Mouse (Mus musculus): ENCODE measurements around the gene Skint10. TPM values are rescaled to one million over a fixed set of nuclear protein-coding genes. Genes with fewer than 3 reads are reported as not detected.

Skint10 gene
- not detected in 2 replicates for polyA plus RNA-seq (2014; fragmentation: Nextera tagmentation; extraction: Ambion mirVana)

- H3K4me1 ChIP-seq (replicated peaks; ENCODE audit: control insufficient read depth, insufficient read depth, low read length): no peaks in the 10 kb centered on the region
- ATAC-seq (replicated peaks; ENCODE audit: low FRiP score): no peak
- no peak for DNase-seq (ENCODE audit: low spot score)
- H3K27ac ChIP-seq (ENCODE audit: low read depth, low read length): no peak within 1 kb of the TSS
- 84% methylated on average over 1 of the region's 1 CpGs for WGBS
- H3K4me2 ChIP-seq (ENCODE audit: low read depth, low read length, severe bottlenecking): no peak within 1 kb of the TSS
- H3K4me3 ChIP-seq (ENCODE audit: low read depth, low read length): no peak within 1 kb of the TSS
- no peaks in the 10 kb centered on the region; the same call in 1 of the 2 replicates for H3K9me3 ChIP-seq (ENCODE audit: control insufficient read depth, low read length)
- H3K9ac ChIP-seq (ENCODE audit: low read length): no peak within 1 kb of the TSS
- no peaks in the 10 kb centered on the region for H3K27me3 ChIP-seq (ENCODE audit: control insufficient read depth, insufficient read depth, low read length)
- H3K36me3 ChIP-seq (ENCODE audit: control insufficient read depth, insufficient read depth, low read length): no peaks in the 10 kb centered on the region
These were observed at the start of gene Skint10 for GRCm38 (mm10) chr4:112774766-112775165. TSS of gene Skint10 (minus strand) at chr4:112774866.

GRCm38 (mm10) chr4:112790646-112791045, 16.0 kb upstream of the Skint10 start:
- Histone ChIP-seq H3K9ac (ENCODE audit: low read length) (no peak overlapping the region), H3K4me1 (replicated peaks; ENCODE audit: control insufficient read depth, insufficient read depth, low read length) (no peaks in the 10 kb centered on the region), H3K4me3 (ENCODE audit: low read depth, low read length) (no peak overlapping the region), H3K9me3 (ENCODE audit: control insufficient read depth, low read length) (peaks cover 4% of the 10 kb centered on the region; the same call in 1 of the 2 replicates), H3K36me3 (ENCODE audit: control insufficient read depth, insufficient read depth, low read length) (no peaks in the 10 kb centered on the region), H3K4me2 (ENCODE audit: low read depth, low read length, severe bottlenecking) (no peak overlapping the region), H3K27me3 (ENCODE audit: control insufficient read depth, insufficient read depth, low read length) (no peaks in the 10 kb centered on the region), H3K27ac (ENCODE audit: low read depth, low read length) (no peak overlapping the region)
- ATAC-seq (replicated peaks; ENCODE audit: low FRiP score) (no peak), DNase-seq (ENCODE audit: low spot score) (no peak)
- 0% methylated on average over 1 of the region's 1 CpGs for WGBS

Other genes with a start within 250 kb of the Skint10 start
- gene Skint2, start 217.7 kb downstream of the Skint10 start, polyA plus RNA-seq (2014; fragmentation: Nextera tagmentation; extraction: Ambion mirVana): not detected in 2 replicates